Mouse (Mus musculus): ENCODE data around the gene Wnt3.
"Not testable (repeated sequence)": the region's sequence is repeated elsewhere in the genome, so short reads cannot be mapped to it uniquely, and the experiment has no call there.

Gene Wnt3

DNA sequence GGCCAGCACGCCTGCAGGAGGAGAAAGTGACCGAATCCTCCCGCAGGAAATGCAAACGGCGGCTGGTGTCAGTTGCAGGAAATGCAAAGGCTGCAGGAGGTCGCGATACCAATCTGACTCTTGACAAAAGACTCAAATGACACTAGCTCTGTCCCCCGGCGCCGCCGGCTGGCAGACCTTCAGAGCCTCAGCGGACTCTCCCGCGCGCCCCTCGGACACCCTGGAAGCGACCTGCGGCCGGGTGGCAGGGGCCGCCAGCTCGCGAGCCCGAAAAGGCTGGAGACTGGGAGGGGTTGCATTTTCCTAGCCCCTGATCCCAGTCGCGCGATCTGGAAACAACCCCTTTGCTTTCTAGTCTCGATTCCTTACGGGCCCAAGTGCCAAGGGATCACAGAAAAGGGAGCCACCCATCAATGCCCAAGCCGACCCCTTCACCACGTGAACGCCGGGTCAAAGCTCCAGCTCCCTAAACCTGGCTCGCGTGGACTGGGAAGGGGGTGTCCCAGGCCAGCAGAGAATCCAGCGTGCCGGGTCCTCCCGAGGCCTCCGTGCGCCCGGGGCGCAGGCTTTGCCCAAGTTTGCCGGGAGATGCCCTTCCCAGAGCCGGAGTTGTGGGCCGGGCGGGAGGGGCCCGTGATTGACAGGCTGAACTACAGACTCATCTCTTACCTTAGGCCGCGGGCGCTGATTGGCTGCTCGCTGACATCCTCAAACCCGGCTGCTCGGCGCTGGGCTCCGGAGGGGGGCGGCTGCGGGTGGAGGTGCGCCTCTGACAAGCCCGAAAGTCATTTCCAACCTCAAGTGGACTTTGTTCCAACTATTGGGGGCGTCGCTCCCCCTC lies at the start of gene Wnt3:
Gene Wnt3 (plus strand): TSS at position 764 of the 841 bp plus-strand sequence.
- DNase-seq: no peak

DNA sequence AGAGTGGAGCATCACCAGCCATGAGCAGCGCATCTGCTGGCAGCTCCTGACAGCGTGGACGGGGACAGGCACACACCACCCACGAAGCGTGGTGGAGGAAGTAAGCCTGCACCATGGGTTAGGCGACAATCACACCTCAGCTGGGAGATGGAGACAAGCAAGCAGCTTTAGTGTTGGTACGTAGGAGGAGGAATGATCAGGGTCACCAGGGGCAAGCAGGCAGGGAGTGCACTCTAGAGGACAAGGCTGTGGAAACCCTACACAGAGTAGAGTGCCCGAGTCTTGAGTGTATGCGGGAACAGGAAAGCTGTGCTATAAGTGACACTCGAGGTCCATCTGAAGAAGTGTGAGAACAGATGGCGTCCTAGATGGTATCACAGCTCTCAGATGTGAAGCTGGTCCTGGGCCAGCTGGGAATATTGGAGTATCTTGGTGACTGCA lies 49.6 kb upstream of the Wnt3 start:
- DNase-seq: no peak

DNA sequence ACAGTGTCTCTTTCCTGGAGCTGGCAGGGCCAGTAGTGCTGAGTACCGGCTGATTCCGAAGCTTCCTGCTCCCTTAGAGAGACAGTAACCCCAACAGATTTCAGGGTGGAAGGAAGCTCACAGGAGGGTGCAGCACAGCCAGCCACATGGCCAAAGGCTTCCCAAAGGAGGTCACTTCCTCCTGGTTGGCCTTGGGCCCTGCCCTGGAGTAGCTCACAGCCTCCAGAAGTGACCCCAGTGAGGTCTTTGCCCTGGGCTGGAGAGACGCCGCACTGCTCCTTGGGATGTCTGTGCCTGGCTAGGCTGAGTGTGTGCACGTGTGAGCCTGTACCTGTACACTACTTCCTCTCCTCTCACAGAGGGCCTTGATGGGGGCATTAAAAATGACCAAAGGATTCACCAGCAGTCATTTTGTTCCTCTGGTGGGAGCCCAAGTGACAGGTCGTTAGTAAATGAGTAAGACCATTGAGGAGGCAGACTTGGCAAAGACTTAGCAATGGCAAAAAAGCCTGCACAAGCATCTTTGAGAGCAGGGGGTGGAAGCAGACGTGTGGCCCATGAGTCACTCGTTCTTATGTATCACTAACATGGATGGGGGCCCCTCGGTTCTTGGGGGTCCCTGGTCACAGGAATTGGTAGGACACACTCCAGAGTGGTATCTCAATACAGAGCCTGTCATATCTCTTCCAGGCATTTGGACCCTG lies 44.5 kb upstream of the Wnt3 start:
- DNase-seq: no peak

DNA sequence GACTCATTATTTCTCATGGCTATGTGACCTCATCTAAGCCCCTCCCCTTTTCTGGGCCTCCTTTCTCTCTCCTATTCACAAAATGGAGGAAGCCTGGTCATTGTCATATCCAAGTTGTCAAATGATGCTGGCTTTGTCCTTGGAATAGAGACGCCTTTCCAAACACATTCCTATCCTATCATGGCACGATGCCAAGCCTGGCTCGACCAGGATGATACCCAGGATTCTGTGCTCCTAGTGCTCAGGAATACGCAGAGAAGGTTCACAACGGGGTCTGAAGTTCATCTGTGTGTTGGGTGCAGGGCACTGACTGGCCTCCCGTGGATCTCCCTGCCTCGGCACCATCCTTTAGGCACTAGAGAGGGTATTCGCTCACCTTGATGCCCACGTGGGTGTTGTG lies 42.4 kb upstream of the Wnt3 start:
- no peak for DNase-seq

DNA sequence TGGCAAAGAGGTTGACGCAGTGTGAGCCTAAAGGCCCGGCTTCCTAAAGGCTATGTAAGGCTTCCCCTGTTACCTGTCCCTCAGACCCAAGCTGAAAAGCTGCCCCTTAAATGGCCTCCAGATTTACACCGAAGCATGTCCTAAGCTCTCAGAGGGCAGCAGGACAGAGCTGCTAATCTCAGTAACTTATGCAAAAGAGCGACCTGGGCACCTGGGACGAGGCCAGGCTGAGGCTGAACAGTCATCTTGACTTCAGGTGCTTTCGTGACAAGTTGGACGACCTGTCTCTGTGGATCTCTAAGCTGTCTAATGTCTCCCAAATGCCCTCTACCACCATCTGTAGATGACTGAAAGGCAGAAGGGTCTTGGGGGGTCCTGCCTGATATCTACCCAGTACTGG lies 41.6 kb upstream of the Wnt3 start:
- no peak for DNase-seq

DNA sequence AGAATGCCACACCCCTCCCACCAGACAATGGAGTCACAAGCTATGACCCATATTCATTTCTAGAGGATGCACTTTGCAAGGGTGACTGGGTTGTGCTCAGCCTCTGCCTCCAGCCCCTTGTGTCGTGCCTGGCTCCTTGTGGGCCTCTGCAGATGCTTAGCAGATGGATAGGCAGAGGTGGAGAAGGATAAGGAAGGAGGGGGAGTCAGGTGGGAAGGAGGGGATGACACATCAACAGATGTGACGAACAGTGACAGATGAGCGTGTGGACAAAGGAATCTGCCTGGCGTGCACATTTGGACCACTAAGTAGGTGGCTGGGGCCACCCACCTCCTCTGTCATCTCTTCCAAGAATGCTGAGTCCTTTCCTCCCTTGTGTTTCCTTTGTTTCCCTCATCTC lies 40.9 kb upstream of the Wnt3 start:
- DNase-seq: no peak

DNA sequence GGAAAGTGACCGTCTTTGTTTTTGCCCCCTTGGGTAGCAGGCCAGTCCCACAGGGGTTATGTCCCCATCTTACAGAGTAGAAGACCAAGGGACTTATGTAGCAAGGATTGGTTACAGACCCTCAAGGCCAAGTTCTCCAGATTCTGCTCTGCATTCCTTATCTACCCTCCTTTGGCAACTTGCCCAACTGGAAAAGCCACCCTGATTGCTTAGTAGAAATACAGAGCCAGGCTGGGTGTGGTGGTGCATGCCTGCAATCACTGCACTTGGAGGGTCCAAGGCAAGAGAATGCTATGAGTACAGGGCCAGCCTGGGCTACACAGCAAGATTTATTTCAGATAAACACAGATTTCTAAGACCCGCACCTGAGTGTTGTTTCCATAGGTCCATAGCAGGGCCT lies 40.0 kb upstream of the Wnt3 start:
- no peak for DNase-seq

DNA sequence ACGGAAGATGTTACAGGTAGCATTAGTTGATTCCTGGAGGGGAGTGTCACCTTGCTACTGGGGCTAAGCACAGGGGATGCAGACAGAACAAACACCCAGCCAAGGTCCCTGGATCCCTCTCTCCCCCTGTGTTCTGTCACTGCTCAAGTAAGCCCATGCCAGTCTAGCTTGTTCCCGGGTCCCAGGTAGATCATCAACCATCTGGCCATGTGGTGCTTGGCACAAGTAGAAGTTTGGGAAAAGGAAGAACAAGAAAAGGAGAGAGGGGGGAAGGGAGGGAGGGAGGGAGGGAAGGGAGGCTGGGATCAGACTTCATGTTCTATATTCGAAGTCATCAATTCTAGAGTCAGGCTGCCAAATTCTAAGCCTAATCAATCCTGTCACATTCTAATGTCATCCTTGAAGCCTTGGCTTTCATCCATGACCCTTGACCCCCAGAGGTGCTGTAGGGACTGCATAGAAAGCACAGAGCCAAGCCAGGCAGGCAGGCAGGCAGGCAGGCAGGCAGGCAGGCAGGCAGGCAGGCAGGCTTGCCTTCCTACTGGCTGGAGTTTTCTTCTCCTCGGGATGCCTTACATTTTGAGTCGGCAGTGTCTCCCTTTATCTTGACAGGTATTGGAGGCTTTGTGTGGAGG lies 39.4 kb upstream of the Wnt3 start:
- DNase-seq: no peak

DNA sequence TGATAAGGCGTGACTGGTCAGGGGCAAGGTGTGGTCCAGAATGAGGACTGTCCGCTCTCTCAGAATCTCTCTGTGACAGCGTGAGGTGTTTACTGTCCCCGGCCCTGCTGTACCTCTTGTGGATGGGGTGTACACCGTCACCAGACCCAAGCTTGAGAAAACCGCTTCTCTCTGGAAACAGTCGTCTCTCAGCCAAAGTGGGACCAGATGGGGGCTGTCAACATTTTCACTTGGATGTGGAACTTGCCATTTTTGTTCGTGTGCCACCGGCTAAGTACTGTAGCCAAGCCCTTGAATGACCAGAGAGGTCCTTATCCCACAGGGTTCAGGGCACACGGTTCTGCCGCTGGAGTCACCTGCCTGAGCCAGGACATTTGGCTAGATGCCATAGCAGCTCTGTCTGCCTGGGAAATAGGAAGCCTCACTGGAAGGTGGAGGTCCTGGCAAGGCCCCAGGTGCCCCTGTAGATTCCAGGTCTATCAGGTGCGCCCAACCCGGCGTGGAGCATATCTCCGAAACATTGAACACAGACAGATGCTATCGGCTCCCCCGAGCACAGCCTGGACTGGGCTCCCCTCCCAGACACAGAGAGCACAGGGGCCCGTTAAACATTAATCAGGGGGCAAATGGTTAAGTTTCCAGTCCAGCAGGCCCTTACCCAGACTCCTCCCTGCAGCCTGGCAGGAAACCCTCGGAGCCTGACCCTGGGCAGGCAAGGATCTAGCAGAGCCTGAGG lies 38.7 kb upstream of the Wnt3 start:
- peak; percentile 11 for DNase-seq

DNA sequence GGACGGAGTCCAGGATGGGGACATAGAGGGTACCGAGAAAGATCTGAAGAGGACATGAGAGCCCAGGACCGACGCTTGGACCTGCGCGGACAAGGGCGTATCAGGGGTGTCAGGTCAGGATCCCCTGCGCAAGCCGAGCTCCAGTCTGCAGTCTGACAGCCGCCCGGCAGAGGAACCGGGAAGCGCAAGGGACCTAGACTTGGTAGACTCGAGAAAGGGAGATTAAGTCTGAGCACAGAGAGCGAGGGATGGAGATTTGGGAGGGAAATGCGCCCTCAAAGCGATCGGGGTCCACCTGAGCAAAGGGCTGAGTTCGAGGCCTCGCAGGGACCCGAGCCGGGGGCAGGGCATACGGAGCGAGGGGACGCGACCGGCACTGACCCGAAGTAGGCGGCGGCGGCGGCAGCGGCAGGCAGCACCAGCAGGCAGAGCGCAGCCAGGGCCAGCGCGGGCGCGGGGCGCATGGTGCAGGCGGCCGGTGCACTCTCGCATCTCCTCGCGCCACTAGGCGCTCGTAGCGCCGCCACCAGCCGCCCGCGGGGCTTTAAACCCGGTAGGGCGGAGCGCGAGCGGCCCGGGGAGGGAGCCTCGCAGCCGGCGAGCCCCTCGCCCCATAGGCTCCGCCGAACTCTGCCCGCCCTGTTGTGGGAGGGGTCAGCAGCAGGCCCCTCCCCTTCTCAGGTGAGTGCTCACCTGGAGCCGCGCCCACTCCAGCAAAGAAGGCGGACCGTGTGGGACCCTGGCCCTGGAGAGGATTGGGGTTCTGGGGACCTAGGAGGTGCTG lies 24.5 kb upstream of the Wnt3 start, which contains the start of gene Wnt9b:
Gene Wnt9b (minus strand): TSS at position 516 of the 784 bp plus-strand sequence.
- DNase-seq: peak; percentile 22

DNA sequence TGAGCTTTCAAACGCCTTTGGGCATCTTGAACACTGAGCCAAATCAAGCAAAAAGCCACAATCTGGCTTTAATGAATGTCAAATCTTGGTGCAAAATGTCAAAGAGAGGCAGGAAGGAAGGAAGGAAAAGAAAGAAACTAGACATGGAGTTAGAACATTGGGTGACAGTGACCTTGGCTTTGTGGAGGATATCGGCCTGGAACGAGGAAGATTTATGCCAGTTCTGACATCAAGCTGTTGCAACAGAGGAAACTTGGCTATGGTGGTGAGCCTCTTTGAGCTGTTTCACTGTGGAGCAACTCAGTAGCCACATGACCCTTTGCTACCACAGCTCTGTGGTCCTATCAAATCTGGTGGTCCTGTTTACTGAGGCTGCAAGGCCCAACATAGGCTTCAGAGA lies 23.3 kb upstream of the Wnt3 start:
- no peak for DNase-seq

DNA sequence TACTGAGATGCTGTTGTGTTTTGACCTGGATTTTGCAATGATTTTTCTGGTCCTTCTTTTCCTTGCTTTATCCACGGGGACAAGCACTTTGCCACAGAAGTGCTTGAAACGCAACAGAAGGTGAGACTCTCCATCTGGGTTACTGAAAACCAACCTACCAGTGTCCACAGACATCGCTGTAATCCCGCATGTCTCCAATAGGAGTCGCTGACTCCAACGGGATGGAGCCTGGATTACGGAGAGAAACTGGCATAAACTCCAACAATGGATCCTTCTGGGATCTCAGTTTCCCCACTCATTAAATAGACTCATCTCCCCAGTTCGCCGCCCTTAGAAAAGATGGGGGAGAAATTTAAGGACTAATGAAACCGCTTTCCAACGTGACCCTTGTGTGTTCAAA lies 15.9 kb upstream of the Wnt3 start:
- DNase-seq: peak; percentile 14

DNA sequence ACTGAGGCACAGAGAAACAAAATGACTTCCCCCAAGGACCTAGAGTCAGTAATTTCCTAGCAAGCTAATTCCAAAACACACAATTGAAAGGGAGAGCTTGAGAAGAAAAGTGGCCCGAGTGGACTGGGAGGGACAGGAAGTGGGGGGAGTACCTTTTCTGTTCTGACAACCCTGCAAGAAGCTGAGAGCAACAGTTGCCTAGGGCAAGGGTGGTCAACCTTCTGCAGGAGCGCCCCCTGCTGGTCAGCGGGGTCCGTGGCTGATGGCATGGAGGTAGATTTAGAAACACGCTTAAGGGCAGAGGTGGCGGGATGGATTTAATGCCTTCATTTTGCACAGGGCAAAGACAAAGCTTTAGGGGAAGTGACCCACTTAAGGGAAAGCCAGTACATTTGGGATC lies 15.2 kb upstream of the Wnt3 start:
- peak; percentile 86 for DNase-seq

DNA sequence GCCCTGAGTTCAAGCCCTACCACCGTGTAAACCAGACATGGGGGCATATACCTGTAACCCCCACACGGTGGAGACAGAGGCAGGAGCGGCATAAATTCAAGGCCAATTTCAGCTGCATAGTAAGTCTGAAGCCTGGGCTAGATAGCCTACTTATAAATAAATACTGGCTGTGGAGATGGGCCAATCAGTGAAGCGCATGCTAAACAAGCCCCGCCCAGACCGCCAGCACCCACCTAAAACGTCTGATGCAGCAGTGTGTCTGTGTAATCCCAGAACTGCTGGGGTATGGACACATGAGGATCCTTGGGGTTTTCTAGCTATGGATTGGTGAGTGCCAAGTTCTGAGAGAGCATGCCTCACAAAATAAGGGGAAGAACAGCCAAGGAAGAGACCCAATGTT lies 13.8 kb upstream of the Wnt3 start:
- no peak for DNase-seq

DNA sequence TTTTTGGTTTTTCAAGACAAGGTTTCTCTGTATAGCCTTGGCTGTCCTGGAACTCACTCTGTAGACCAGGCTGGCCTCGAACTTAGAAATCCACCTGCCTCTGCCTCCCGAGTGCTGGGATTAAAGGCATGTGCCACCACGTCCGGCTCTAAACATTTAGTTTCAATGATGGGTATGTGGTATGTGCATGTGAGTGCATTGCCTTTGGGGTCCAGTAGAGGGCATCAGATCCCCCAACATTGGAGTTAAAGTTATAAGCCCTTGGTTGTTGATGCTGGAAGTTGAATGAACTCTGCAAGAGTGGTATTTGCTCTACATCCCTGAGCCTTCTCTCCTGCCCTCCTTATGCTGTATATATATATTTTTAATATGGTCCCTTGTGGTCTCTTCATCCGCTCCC lies 13.1 kb upstream of the Wnt3 start:
- not testable (repeated sequence) for DNase-seq

DNA sequence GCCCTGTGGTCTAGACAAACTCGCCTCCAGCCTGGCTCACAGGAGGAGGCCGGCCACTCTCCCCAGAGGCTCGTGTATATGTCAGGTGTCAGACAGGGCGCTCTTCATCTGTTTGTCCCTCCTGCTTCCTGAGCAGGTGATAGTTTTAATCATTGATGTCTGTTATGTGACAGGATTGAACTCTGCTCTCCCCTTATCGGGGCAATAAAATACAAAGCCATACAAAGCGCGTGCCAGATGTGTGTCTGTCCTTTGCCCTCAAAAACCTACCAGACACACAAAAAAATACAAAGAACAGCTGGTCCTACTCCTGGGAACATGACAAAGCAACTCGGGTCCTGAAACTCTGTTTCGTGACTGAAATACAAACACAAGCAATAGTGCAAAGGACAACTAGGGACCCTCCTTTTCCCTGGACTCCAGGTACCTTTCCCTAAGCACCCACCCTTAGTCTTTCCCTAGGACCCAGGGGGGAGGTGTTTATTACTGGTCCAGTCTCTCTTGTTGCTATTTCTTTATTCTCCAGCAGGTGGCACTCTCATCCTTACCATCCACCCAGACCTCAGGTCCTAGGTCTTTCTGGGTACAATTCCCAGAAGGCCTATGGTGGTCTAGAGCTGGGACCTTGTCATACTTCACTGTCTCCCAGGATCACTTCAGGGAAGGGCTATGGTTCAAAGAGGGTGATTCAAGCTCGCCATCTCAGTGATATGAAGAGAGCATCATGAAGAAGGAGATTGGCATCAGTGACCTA lies 10.4 kb upstream of the Wnt3 start:
- peak; percentile 50 for DNase-seq

DNA sequence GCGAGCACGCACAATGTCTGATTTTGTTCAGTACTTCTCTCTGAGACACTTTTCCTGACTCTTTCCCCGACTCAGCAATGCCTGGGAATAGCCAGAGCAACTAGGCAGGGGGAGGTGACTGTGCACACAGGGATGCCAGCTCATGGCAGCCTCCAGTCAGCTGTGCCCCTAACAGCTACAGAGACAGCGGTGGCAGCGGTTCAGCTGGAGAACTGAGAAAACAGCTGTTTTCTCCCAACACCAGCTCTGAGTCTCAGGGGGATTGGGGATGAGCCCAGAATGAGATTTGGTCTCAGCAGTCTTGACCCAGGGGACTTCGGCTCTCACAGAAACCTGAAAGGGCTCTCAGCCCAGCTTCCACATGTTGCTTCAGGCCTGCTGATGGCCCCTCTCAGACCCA lies 9.3 kb upstream of the Wnt3 start:
- no peak for DNase-seq

DNA sequence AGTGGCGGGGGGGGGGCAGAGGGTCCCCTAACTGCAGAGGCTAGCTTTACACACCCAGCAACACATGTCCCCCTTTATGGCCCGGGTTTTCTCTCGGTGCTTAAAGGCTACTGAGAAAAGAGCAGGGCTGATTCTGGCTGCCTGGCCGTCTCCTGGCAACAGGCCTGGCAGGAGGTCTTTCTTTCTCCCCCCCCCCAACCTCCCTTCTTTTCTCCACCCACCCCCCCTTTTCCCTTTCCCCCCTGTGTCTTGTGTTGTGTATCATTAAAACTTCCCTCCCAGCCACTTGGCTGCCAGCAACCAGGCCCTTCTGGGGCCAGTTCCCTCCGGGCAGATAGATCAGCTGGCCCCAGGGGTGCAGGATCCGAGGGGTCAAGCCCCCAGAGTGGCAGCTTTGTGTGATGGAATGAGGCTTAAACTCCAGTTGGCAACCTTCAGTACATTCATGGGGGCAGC lies 8.4 kb upstream of the Wnt3 start:
- no peak for DNase-seq

DNA sequence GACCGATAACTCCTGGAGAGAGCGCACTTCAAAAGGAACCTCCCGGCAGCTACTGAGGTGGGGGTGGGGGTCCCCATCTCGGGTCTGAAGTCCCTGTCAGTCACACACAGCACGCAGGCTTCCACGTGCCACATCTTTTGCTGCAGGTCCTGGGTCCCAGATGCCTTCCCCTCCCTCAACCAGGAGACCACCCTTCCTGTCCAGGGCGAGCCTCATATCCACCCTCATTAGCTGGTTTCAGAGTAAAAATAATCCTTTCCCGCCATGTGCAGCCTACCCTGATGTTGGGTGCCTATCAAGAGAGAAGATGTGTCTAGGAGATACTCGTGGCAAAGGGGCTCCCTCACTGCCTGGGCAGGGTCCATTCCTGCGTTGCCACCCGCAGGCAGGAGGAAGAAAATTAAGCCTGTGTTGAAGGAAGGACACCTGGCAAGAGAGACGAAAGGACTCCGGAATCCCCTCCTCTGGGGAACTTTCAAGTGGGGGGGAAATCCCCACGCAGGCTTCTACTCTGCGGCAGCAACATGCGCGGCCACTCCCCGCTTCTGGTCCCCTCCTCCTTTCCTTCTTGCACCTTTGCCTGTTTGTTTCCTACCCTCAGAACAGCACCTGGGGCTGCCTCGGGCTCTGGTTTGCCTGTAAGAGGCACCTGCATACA lies 2.7 kb upstream of the Wnt3 start:
- no peak for DNase-seq

DNA sequence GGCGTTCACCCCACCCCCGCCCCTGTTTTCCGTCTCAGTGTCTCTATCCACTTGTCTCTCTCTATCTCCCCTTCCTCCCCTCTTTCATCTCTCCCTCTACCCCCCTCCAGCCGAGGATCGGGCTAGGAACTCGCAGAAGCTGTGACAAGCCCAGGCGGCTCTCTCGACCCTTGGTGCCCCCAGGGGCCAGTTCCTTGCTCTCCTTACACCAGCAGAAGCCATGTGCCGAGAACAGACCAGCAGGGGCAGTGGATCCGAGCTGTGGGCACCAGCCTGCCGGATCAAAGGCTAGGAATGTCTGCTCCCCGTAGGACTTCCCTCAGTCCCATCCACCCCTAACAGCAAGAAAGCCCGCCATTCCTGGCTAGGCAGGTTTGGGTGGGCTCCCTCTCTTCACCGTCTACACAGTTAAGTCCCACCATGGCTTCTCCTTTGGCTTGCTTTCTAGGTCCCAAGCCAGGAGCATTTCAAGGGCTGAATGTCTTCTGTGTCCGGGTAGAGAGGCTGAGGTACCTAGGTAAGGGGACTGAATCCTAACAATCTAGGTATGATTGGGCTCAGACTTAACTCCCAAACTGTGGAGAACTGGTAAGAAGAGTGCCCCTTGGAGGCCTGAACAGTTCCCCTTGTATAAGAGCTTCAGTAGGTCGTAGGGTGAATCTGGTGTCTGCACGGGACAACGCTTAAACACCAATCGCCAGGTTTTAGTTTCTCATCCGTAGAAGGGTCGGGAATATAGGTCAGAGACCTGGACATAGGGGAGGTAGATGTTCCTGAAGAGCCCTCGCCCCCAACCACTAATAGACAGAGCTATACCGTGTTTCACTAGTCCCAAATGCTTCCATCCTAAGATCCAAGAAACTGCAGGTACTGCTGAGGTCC lies 1.2 kb upstream of the Wnt3 start:
- DNase-seq: no peak
